Mouse (Mus musculus): Measurements from ENCODE around the gene Stx11. TPM values are rescaled to one million over a fixed set of nuclear protein-coding genes. Genes with fewer than 3 reads are reported as not detected.

The Stx11 gene
- polyA plus RNA-seq, 1 experiment from 2014 or later: 1.0 TPM

DNA sequence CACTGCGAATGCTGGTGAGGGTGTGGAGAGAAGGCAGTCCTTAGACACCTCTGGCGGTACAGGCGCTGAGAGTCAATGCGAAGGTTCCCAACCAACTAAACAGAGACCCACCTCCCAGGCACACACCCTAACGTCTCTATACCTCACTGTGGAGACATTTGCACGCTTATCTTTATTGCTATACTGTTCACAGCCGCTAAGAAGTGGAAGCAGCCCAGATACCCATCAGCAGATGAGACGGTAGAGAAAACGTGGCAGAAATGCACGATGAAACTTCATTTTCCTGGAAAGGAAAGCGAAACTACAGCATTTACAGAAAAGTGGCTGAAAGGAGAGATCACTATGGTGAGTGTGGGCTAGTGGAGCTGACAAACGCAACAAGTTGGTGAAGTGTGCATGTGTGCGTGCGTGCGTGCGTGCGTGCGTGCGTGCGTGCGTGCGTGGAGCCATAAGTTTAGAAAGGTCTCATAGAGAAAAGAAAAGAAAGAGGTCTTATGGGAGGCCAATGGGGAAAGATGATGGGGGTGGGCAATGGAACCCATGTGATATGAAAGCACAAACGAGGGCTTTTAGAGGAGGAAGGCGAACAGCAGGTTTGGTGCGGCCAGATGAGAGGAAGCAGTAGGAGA, 29.4 kb upstream of the Stx11 start:
- Histone ChIP-seq H3K9me3 (ENCODE audit: control insufficient read depth) (no peaks in the 10 kb centered on the region), H3K4me1 (replicated peaks; ENCODE audit: control insufficient read depth, insufficient read depth, low read length) (no peaks in the 10 kb centered on the region), H3K4me2 (replicated peaks; ENCODE audit: low read depth) (no peak overlapping the region), H3K27me3 (replicated peaks; ENCODE audit: control insufficient read depth, insufficient read depth, low read length) (no peaks in the 10 kb centered on the region), H3K36me3 (ENCODE audit: control insufficient read depth, insufficient read depth) (no peaks in the 10 kb centered on the region), H3K9ac (ENCODE audit: low read depth, low read length) (no peak overlapping the region), H3K27ac (ENCODE audit: low read depth, low read length) (no peak overlapping the region), H3K4me3 (ENCODE audit: low read depth, low read length) (no peak overlapping the region)
- no peak for TF ChIP-seq CTCF (IDR thresholded peaks at IDR 0.05; ENCODE audit: low read depth)
- WGBS: 77% methylated on average over 25 of the region's 25 CpGs
- ATAC-seq: no peak

DNA sequence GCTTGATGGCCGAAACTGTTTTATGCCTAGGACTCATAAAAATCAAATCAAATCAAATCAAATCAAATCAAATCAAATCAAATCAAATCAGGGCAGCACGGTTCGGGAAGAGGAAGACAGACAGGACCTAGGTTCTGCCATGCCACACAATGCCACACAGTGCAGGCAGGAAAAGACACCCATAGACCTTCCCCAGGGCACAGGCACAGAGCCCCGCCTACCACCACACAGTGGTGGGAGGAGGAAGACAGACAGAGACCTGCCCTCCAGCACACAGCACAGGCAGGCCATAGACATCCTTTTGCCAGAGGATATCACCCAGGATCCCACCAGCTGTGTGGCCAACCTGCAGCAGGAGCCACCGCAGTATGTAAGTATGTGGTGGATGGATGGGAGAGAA, 27.9 kb upstream of the Stx11 start:
- Histone ChIP-seq H3K9me3 (ENCODE audit: control insufficient read depth) (no peaks in the 10 kb centered on the region), H3K4me3 (ENCODE audit: low read depth, low read length) (no peak overlapping the region), H3K4me2 (replicated peaks; ENCODE audit: low read depth) (no peak overlapping the region), H3K27ac (ENCODE audit: low read depth, low read length) (no peak overlapping the region), H3K36me3 (ENCODE audit: control insufficient read depth, insufficient read depth) (no peaks in the 10 kb centered on the region), H3K27me3 (replicated peaks; ENCODE audit: control insufficient read depth, insufficient read depth, low read length) (no peaks in the 10 kb centered on the region), H3K9ac (ENCODE audit: low read depth, low read length) (no peak overlapping the region), H3K4me1 (replicated peaks; ENCODE audit: control insufficient read depth, insufficient read depth, low read length) (no peaks in the 10 kb centered on the region)
- 89% methylated on average over 5 of the region's 5 CpGs for WGBS
- ATAC-seq: no peak
- TF ChIP-seq CTCF (IDR thresholded peaks at IDR 0.05; ENCODE audit: low read depth): no peak

DNA sequence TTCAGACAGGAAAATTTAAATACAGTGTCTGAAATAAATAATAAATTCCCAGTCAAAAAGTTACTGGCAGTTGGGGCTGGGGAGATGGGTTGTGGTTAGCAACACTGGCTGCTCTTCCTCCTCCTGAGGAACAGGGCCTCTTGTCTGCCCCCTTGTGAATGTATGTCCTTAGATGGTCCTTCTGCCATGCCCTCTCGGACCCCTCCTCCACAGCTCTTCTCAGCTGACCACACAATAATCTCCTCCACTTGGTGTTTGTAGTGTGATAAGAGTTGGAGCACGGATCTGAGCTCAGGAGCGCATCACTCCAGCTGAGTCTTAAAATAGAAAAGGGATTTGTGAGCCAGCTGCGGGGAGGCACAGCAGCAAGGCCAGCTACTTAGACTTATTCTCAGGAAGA, 22.8 kb upstream of the Stx11 start:
- WGBS: 48% methylated on average over 4 of the region's 4 CpGs
- ATAC-seq: no peak

DNA sequence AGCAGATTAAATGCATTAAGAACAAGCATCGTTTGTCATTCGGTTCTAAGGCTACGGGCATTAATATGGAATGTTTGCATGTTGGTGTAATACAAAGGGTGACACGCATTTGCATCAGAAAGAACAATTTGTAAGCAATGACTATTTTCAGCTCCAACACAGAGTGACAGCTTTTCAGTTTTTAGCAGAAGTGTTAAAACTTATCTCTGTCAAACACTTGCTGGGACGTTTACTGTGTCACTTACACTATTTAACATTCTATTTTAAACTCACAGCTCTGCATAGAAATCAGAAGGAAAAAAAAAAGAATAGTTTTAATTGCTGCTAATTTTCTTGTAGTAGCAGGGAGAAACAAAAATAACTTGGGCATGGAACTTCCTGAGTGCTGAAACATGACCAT, 22.4 kb upstream of the Stx11 start:
- Histone ChIP-seq H3K9me3 (ENCODE audit: control insufficient read depth) (no peaks in the 10 kb centered on the region), H3K4me3 (ENCODE audit: low read depth, low read length) (no peak overlapping the region)
- no peak for ATAC-seq

More for the DNA sequence above, 22.8 kb upstream of the Stx11 start:
- no peaks in the 10 kb centered on the region for H3K9me3 ChIP-seq (ENCODE audit: control insufficient read depth)
- no peak overlapping the region for H3K27ac ChIP-seq (ENCODE audit: low read depth, low read length)
- H3K9ac ChIP-seq (ENCODE audit: low read depth, low read length): no peak overlapping the region
- TF ChIP-seq CTCF (IDR thresholded peaks at IDR 0.05; ENCODE audit: low read depth): no peak
- no peaks in the 10 kb centered on the region for H3K27me3 ChIP-seq (replicated peaks; ENCODE audit: control insufficient read depth, insufficient read depth, low read length)
- H3K4me1 ChIP-seq (replicated peaks; ENCODE audit: control insufficient read depth, insufficient read depth, low read length): no peaks in the 10 kb centered on the region
- no peak overlapping the region for H3K4me2 ChIP-seq (replicated peaks; ENCODE audit: low read depth)
- no peaks in the 10 kb centered on the region for H3K36me3 ChIP-seq (ENCODE audit: control insufficient read depth, insufficient read depth)
- H3K4me3 ChIP-seq (ENCODE audit: low read depth, low read length): no peak overlapping the region

DNA sequence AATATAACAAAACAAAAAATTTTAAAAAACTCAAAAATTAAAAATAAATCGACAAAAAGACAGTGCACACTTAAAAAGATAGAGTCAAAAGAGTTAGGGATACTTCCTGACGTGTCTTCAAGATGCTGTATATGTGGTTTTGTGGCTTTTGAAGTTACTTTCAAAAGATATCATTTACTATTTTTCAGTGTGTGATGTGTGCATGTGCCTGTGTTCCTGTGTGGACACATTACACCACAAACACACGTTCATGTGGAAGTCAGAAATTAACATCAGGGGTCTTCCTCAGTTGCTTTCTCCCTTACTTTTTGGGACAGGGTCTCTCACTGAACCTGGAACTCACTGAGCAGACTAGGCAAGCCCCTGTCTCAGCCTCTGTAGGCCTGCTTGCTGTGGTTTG, 20.9 kb upstream of the Stx11 start:
- ATAC-seq: no peak
- 84% methylated on average over 3 of the region's 3 CpGs for WGBS

More for the DNA sequence above, 22.4 kb upstream of the Stx11 start:
- Histone ChIP-seq H3K4me1 (replicated peaks; ENCODE audit: control insufficient read depth, insufficient read depth, low read length) (no peaks in the 10 kb centered on the region), H3K27ac (ENCODE audit: low read depth, low read length) (no peak overlapping the region), H3K36me3 (ENCODE audit: control insufficient read depth, insufficient read depth) (no peaks in the 10 kb centered on the region), H3K4me2 (replicated peaks; ENCODE audit: low read depth) (no peak overlapping the region), H3K9ac (ENCODE audit: low read depth, low read length) (no peak overlapping the region), H3K27me3 (replicated peaks; ENCODE audit: control insufficient read depth, insufficient read depth, low read length) (no peaks in the 10 kb centered on the region)
- 78% methylated on average over 5 of the region's 5 CpGs for WGBS
- no peak for TF ChIP-seq CTCF (IDR thresholded peaks at IDR 0.05; ENCODE audit: low read depth)

DNA sequence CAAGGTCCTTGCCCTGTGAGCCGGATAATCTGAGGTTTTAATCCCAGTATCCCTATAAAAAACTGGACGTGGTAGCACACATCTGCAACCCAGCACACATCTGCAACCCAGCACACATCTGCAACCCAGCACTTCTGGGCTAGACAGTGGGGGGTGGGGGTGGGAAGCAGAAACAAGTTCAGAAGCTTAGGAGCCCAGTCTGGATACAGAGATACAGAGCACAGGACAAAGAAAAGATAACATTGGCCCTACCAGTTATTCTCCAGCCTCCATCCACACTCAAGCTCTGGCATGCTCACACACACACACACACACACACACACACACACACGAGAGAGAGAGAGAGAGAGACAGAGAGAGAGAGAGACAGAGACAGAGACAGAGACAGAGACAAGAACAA, 19.4 kb upstream of the Stx11 start:
- 61% methylated on average over 3 of the region's 3 CpGs for WGBS
- Histone ChIP-seq H3K4me3 (ENCODE audit: low read depth, low read length) (no peak overlapping the region), H3K9me3 (ENCODE audit: control insufficient read depth) (no peaks in the 10 kb centered on the region), H3K27ac (ENCODE audit: low read depth, low read length) (no peak overlapping the region), H3K4me1 (replicated peaks; ENCODE audit: control insufficient read depth, insufficient read depth, low read length) (no peaks in the 10 kb centered on the region), H3K4me2 (replicated peaks; ENCODE audit: low read depth) (no peak overlapping the region), H3K36me3 (ENCODE audit: control insufficient read depth, insufficient read depth) (no peaks in the 10 kb centered on the region), H3K9ac (ENCODE audit: low read depth, low read length) (no peak overlapping the region), H3K27me3 (replicated peaks; ENCODE audit: control insufficient read depth, insufficient read depth, low read length) (no peaks in the 10 kb centered on the region)
- no peak for TF ChIP-seq CTCF (IDR thresholded peaks at IDR 0.05; ENCODE audit: low read depth)
- ATAC-seq: no peak

More for the DNA sequence above, 20.9 kb upstream of the Stx11 start:
- Histone ChIP-seq H3K4me2 (replicated peaks; ENCODE audit: low read depth) (no peak overlapping the region), H3K27me3 (replicated peaks; ENCODE audit: control insufficient read depth, insufficient read depth, low read length) (no peaks in the 10 kb centered on the region), H3K36me3 (ENCODE audit: control insufficient read depth, insufficient read depth) (no peaks in the 10 kb centered on the region), H3K9ac (ENCODE audit: low read depth, low read length) (no peak overlapping the region), H3K4me1 (replicated peaks; ENCODE audit: control insufficient read depth, insufficient read depth, low read length) (no peaks in the 10 kb centered on the region), H3K27ac (ENCODE audit: low read depth, low read length) (no peak overlapping the region), H3K4me3 (ENCODE audit: low read depth, low read length) (no peak overlapping the region), H3K9me3 (ENCODE audit: control insufficient read depth) (no peaks in the 10 kb centered on the region)
- no peak for TF ChIP-seq CTCF (IDR thresholded peaks at IDR 0.05; ENCODE audit: low read depth)

DNA sequence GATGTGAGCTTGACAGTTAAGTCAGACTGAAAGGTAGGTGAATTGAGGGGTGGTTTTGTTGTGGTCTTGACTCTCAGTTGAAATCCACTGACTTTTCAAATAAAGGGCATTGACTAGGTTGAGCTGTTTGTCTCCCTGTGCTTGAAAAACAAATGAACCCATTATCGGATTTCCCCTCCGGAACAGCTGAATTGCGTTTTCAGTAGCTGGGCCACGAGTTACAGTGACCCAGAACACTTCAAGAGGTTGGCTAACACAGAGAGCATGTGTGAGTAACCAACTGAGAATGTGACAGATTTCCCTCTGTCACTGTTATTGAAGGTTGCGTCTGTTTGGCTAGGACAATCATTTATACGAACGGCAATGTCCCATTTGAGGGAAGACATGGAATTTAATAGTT, 17.0 kb upstream of the Stx11 start:
- TF ChIP-seq CTCF (IDR thresholded peaks at IDR 0.05; ENCODE audit: low read depth): no peak
- H3K9ac ChIP-seq (ENCODE audit: low read depth, low read length): no peak overlapping the region
- ATAC-seq: no peak
- H3K4me1 ChIP-seq (replicated peaks; ENCODE audit: control insufficient read depth, insufficient read depth, low read length): no peaks in the 10 kb centered on the region
- no peak overlapping the region for H3K4me3 ChIP-seq (ENCODE audit: low read depth, low read length)
- H3K27me3 ChIP-seq (replicated peaks; ENCODE audit: control insufficient read depth, insufficient read depth, low read length): no peaks in the 10 kb centered on the region
- H3K9me3 ChIP-seq (ENCODE audit: control insufficient read depth): no peaks in the 10 kb centered on the region
- no peak overlapping the region for H3K4me2 ChIP-seq (replicated peaks; ENCODE audit: low read depth)
- H3K36me3 ChIP-seq (ENCODE audit: control insufficient read depth, insufficient read depth): no peaks in the 10 kb centered on the region
- H3K27ac ChIP-seq (ENCODE audit: low read depth, low read length): no peak overlapping the region
- WGBS: 80% methylated on average over 7 of the region's 7 CpGs

All from intestine, postnatal 0 days (tissue).